Mouse (Mus musculus): ENCODE measurements at regions not wholly inside any gene's neighbourhood (a gene's known extent, or its start where the extent isn't known, plus 50 kb on each side); places are given as distances from the start of the nearest gene placed in this dataset.

DNA sequence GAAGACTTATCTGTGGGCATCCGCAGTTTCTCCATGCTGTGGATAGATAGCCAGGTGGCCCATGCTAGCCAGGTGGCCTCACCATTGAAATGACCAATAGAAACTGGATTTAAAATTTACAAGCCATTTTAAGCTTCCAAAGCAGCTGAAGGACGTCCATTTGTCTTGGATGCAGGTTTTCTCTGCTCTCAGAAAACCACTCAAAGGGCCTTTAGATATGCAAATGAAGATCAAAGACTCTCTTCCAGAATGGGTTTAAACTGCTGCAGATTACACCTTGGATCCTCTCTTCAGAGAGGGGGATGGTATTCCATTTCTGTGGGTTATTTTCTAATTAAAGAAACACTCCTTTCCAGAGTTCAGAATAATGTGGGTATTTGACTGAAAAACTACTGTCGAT is 518.5 kb downstream of the Rnf144a start:
- DNase-seq (ENCODE audit: low read depth), result no peak

GRCm38 (mm10) chr12:25895691-25896090 is 519.4 kb downstream of the Rnf144a start:
- DNase-seq (ENCODE audit: low read depth), result no peak

GRCm38 (mm10) chr12:25891391-25892167 is 523.5 kb downstream of the Rnf144a start:
- no peak for DNase-seq (ENCODE audit: low read depth)

DNA sequence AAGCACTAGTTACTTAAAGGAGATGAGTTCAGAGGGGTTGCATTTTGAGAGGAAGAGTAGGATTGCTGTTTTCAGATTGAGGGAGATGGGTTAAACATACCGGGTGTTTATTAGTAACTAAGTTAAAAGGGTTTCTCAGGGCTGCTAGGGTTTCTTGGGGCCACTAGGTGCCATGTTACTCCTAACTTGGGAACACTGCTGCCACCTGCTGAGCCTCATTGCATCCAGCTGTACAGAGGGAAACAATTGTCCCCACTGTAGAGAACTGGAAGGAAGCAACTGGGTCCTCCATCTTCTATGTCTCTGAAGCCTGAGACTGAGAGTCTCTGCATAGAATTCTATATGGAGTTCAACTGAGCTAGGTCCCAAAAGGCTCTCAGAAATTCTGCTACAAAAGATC is 524.3 kb downstream of the Rnf144a start:
- no peak for DNase-seq (ENCODE audit: low read depth)

- no peak for DNase-seq (ENCODE audit: low read depth)
Observed at GRCm38 (mm10) chr12:25883771-25884171, 531.3 kb downstream of the Rnf144a start.

GRCm38 (mm10) chr12:25871816-25872215 is 543.2 kb downstream of the Rnf144a start:
- no peak for DNase-seq (ENCODE audit: low read depth)

GRCm38 (mm10) chr12:25871001-25871461 is 544.0 kb downstream of the Rnf144a start:
- no peak for DNase-seq (ENCODE audit: low read depth)

- DNase-seq (ENCODE audit: low read depth), result no peak
Observed at GRCm38 (mm10) chr12:25869846-25870245, 545.2 kb downstream of the Rnf144a start.

- no peak for DNase-seq (ENCODE audit: low read depth)
Observed at GRCm38 (mm10) chr12:25865063-25865462, 550.0 kb downstream of the Rnf144a start.

DNA sequence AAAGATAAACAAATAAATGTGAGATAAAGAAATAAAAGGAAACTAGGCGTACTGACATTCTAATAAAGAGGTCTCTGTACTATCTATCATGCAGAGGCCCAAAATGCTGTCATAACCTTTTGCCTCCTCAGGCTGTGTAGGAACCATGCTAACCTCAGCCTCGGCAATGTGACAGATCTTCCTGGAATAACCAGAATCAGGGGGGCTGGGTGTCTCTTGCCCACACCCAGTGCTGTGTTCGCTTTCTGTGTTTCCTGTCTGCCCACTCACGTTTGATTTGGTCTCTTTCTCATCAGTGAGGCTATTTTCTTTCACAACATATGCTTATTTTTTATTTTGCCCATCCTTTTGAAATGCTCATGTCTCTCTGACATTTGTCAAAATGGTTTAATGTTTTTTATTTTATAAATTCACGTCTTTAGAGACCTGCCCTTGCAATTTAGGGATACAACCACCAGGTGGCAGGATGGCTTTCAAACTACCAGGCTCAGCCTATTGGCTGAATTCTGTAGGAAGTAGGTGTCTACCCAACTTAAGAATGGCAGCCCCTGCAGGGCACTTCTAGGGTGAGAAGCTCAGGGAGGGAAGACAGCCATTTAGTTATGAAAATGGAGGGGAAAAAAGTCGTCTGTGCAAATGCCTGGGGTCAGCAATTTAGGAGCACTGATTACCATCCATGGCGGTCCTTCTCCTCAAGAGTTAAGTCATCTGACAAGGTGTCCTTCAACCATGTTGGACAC is 550.8 kb downstream of the Rnf144a start:
- no peak for DNase-seq (ENCODE audit: low read depth)

DNA sequence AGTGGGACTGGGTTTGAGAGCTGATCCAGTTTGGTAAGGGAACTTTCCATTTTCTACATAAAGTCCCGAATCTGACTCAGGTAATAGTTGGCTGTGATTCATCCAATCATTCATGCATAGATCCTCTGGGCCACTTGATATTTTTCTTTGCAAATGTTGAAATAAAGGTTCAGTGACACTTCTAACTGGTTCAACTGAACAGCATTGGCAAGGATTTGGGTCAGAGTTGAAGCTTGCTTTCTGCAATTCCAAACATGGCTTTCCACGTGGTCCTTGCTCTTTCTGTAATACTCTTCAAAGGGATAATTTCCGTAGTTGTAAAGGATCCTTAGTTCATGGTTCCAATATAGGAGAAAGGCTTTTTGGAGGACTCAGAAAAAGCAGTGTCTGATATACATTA is 554.0 kb downstream of the Rnf144a start:
- DNase-seq (ENCODE audit: low read depth), result no peak

GRCm38 (mm10) chr12:25858397-25858796 is 556.7 kb downstream of the Rnf144a start:
- DNase-seq (ENCODE audit: low read depth), result no peak

DNA sequence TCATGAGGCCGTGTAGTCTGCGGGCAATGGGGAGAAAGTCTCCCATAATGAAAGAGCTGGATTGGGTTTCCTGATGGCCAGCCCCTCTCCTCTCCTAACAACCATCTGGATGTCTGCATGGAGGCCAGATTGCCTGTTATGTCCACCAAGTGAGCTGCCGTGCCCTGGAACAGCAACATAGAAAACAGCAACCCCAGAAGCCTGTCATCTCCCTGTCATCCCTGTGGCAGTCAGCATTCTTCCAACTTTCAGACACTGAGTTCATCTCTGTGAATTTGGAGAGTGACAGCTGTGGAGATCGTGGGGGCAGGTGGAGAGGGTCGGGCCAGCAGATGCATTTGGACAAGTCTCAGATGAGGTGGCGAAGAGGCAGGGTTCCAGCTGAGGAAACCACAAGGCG is 585.0 kb downstream of the Rnf144a start:
- no peak for DNase-seq (ENCODE audit: low read depth)

GRCm38 (mm10) chr12:25827961-25828360 is 587.1 kb downstream of the Rnf144a start:
- no peak for DNase-seq (ENCODE audit: low read depth)

GRCm38 (mm10) chr12:25826928-25827327 is 588.1 kb downstream of the Rnf144a start:
- DNase-seq (ENCODE audit: low read depth), result no peak

DNA sequence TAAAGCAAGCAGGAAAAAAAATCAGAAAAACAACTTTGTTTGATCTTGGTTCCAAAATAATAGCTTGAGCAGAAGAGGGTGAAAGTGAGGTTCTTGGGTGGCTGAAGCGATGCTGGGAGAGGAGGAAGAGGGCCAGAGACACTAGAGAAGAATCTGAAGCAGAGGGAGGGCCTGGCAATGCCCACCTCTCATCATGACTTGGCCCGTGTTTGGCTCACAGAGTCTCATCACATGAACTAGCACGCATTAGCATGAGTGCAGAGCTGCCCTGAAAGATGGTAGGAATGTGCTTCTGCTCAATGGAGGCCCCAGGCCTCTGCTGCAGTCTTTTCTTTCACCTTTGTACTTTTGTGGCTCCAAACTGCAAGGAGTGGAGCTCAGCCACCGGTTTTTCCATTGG is 588.6 kb downstream of the Rnf144a start:
- no peak for DNase-seq (ENCODE audit: low read depth)

DNA sequence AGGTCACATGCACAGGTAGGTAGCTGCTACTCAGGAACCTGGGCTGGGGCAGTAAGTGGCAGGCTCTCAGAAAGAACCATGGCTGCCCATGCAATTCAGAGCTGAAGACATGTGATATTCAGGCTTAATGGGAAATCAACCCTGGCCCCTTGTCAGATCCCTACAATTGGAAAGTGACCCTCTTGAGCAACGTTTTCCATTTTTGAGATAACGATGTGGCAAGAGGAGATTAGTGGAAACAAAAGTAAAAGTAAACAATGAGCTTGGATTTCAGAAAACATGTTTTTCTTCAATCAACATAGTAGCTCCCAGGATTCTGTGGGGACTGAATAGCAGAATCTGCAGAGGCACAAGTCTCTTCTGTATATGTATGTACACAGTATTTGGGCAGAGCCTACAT is 598.8 kb downstream of the Rnf144a start:
- DNase-seq (ENCODE audit: low read depth), result no peak

DNA sequence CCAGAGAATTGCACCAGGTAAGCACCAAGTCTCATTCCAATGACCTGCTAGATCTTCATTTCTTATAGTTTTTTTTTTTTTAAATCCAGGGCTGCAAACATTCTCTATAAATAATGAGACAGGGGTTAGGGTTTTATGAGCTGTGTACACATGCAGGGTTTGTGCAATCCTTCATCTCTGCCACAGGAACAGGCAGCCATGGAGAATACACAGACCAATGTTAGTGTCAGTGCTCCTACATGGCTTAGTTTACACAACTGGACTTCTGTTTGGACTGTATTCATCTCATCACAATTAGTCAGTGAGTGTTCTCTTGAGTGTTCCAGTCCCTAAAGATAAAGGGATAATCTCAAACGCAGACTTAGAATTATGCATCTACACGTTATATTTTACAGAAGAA is 620.0 kb downstream of the Rnf144a start:
- no peak for DNase-seq (ENCODE audit: low read depth)

DNA sequence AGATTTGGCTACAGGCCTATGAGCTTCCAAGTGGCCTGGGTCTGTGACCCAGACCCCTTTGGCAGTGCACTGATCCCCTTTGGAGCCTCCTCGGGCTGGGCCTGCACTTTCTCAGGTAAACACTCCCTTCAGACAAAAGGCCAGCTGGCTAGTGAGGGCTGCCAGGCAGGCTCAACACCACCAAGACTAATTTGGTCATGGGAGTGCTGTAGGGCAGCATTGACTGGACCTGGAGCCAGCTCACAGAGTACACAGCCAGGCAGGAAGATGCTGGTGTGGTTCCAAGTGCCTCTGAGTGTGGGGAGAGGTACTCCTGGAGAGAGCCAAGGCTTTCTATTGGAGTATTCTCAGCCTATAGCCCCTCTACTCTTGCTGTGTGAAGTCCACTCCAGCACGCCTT is 620.5 kb downstream of the Rnf144a start:
- no peak for DNase-seq (ENCODE audit: low read depth)

DNA sequence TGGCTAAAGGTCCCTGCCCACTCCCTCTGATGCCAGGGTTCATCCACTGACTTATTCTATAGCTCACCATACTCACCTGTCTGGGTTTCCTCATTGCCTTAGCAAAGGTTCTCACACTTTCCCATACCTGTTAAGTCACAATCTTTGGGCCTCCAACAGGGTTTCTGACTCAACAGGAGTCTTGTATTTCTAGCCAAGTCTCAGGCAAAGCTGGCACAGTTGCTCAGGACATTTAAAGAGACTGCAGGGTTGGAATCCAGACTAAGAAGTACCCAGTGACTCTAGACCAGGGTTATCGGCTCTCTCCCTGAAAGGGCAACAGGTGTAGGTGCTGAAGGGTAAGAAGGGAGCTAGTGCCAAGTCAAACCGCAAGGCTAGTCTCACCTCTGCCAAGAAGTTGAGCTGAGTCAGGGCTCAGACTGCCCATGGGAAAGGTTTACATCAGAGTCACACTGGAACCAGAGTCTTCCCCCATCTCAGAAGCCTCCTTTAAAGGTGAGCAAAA is 622.4 kb downstream of the Rnf144a start:
- peak; percentile 22 for DNase-seq (ENCODE audit: low read depth)

DNA sequence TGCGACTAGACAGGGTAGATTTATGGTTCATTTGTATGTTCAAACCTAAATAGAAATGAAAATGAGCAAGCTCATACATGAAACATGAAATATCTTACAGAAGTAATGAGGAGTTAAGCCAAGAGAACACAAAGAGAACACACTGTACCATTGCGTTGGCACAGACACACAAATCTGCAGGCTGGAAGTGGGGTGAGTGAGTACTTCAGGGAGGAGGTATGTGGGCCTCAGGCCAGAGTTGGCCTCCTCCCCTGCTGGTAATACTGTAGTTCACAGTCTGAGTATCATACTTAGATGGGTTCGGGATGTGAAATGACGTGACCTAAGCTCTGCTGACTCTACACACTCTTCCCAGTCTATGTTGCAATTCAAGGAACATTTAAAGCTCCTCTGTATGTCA is 624.1 kb downstream of the Rnf144a start:
- no peak for DNase-seq (ENCODE audit: low read depth)

DNA sequence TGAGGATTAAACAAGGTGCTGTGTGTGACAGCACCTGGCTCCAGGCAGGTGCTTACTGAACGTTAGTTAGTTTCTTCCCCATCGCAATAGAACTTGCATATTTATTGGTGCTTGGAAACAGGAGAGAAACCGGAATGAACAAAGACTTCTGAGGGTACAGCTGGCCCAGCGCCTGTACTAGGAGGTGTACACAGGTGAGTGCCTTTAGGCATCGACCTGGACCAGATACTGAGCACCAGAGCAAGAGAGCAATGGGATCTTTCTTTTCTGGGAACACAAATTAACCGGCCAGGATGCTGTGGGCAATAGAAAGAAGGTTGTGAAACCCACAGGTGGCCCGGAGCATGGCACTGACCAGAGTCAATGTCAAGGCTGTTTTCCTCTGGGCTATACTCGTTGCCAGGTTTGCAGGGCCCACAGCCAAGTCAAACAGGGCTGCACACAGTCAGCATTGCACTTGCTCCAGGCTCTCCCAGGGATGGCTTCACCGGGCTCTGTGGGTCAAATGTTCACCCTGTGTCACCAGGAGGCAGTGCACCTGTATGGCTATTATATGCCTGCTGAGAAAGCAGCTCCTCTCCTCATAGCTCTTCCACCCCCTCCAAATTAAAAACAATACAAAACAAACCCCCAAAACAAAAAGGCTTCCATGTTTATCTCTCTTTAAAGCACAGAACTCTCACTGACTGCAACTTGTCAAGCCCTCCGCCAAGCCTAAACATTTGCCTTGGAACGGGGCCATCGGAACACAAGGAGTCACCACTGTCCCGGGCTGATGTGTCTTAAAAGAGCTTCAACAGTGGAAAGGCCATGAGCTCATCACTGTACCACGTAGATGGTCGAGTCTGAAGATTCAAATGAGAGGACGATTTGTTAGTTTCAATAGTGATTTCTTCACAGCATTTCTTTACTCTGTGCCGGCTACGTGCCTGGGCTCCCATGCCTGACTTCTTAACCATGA is 629.1 kb downstream of the Rnf144a start:
- peak; percentile 26 for DNase-seq (ENCODE audit: low read depth)
